Mouse (Mus musculus) spleen, adult 2 months (tissue): ENCODE results near the gene Usp2. TPM values are rescaled to one million over a fixed set of nuclear protein-coding genes. Genes with fewer than 3 reads are reported as not detected.

Source experiments
- DNase-seq, 2 experiments: peaks; one replicate each; pipeline versions ENCODE4 v3.0.0 to v3.0.0-alpha.2; 2012 to 2021; ENCODE audit warnings: low spot score in 2 of 2, low read depth in 1 of 2
- H3K27ac ChIP-seq: fragments of 200-500 bp; 2 replicates; pipeline ENCODE4 v1.5.1; 2012; ENCODE audit warnings: low read length, inconsistent platforms; ENCODE audit not compliant: insufficient read depth
- H3K27me3 ChIP-seq: fragments of 200-500 bp; 2 replicates; pipeline ENCODE4 v1.6.1; 2012; ENCODE audit warnings: mild to moderate bottlenecking, moderate library complexity, low read length, inconsistent platforms; ENCODE audit not compliant: control insufficient read depth, insufficient read depth
- H3K36me3 ChIP-seq: fragments of 200-500 bp; 2 replicates; pipeline ENCODE4 v1.6.1; 2012; ENCODE audit warnings: mild to moderate bottlenecking, low read length, inconsistent platforms; ENCODE audit not compliant: control insufficient read depth, insufficient read depth
- H3K4me1 ChIP-seq: fragments of 200-500 bp; 2 replicates; pipeline ENCODE4 v1.6.1; 2011; ENCODE audit warnings: inconsistent platforms; ENCODE audit not compliant: control insufficient read depth, insufficient read depth, insufficient read length
- H3K4me3 ChIP-seq: fragments of 200-500 bp; 2 replicates; pipeline ENCODE4 v1.5.1; 2011; ENCODE audit warnings: mild to moderate bottlenecking, inconsistent platforms; ENCODE audit not compliant: insufficient read depth, insufficient read length; ENCODE audit errors: extremely low read depth
- CTCF ChIP-seq: fragments of 200-500 bp; IDR thresholded peaks from 2 replicates; pipeline ENCODE4 v1.5.1; 2011; ENCODE audit warnings: mild to moderate bottlenecking, inconsistent platforms; ENCODE audit not compliant: insufficient read depth, insufficient read length, insufficient replicate concordance; ENCODE audit errors: extremely low read depth
- POLR2A ChIP-seq: fragments of 200-500 bp; IDR thresholded peaks from 2 replicates; pipeline ENCODE4 v1.6.1; 2011; ENCODE audit warnings: low read depth, low read length, inconsistent platforms
- WGBS: fragments of 180-500 bp; shearing (Covaris S2); methylation state at CpG from one replicate; pipeline ENCODE4 v1.1.7; 2018; 5-methylcytosine and 5-hydroxymethylcytosine counted together
- polyA plus RNA-seq: library from polyadenylated mRNA; depleted of rRNA; stranded (reverse); fragments of >200 nt; gene quantifications from 2 replicates; pipeline ENCODE4 v1.2.3, GENCODE M21; 2012

The Usp2 gene
- polyA plus RNA-seq, 1 experiment, result 0.65 TPM

DNA sequence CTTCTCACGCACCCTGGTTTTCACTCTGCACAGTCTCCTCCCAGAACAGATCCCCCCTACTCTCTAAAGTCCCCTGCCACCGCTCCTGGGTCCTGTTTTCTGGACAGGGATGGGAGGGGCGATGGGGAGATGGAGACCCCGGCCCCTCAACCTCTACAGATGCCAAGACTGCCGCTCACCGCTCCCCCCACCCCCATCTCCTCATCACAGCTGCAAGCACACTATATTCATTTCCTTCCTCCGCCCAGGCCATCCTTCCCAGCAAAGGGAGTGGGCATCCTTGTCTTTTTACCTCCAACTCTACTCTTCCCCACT lies 64.4 kb downstream of the Usp2 start:
- WGBS, result 44% methylated on average over 7 of the region's 7 CpGs
- DNase-seq, result no peak

DNA sequence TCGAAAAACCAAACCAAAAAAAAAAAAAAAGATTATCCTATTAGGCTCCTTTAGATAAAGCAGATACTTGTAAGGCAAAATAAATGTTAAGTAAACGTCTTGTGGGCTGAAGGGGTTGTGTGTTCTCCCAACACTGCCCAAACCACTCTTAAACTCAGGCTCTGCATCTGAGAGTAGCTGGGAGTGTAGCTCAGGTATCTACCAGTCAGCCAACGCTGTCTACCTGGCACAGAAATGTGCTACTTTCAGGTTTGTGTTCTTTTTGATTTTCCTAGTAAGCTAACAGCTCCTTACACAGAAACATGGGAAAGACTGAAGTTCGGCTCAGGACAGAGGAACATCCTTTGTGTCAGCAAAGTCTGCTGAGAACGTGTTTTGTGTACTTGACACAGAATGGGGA lies 65.4 kb downstream of the Usp2 start:
- no peak overlapping the region for H3K27ac ChIP-seq
- DNase-seq, result no peak
- 77% methylated on average over 5 of the region's 5 CpGs for WGBS
- no peak for TF ChIP-seq CTCF
- peaks cover 17% of the 10 kb centered on the region for H3K4me1 ChIP-seq
- no peak overlapping the region for H3K4me3 ChIP-seq
- no peaks in the 10 kb centered on the region for H3K36me3 ChIP-seq
- H3K27me3 ChIP-seq, result peaks cover 9% of the 10 kb centered on the region

More for the DNA sequence above, 64.4 kb downstream of the Usp2 start:
- TF ChIP-seq CTCF (no peak), POLR2A (no peak)
- Histone ChIP-seq H3K27ac (no peak overlapping the region; the same call in 1 of the 2 replicates), H3K4me3 (no peak overlapping the region), H3K27me3 (peaks cover 9% of the 10 kb centered on the region), H3K4me1 (peaks cover 17% of the 10 kb centered on the region), H3K36me3 (no peaks in the 10 kb centered on the region)

DNA sequence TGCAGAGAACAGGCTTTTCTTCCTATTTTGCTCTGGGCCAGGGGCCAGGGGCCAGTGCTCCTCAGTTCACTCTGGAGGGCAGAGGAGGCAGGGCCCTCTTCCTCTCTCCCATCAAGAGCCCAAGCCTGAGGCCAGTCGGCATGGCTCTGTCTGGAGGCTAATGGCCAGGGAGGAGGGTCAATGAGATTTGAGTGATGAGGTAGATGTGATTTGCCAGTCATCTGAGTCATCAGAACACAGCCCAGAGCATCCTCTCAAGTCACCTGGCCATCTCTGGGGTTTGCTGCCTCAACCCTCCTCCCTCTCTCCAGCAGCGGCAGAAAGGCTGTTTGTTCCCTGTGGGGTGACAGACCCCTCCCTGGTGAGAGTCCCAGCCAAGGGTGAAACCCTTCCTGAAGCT lies 66.5 kb downstream of the Usp2 start:
- no peaks in the 10 kb centered on the region for H3K36me3 ChIP-seq
- 30% methylated on average over 2 of the region's 2 CpGs for WGBS
- peaks cover 9% of the 10 kb centered on the region for H3K27me3 ChIP-seq
- H3K4me3 ChIP-seq, result no peak overlapping the region
- H3K4me1 ChIP-seq, result peaks cover 17% of the 10 kb centered on the region
- no peak for DNase-seq
- TF ChIP-seq CTCF, result no peak
- TF ChIP-seq POLR2A, result no peak
- no peak overlapping the region for H3K27ac ChIP-seq

DNA sequence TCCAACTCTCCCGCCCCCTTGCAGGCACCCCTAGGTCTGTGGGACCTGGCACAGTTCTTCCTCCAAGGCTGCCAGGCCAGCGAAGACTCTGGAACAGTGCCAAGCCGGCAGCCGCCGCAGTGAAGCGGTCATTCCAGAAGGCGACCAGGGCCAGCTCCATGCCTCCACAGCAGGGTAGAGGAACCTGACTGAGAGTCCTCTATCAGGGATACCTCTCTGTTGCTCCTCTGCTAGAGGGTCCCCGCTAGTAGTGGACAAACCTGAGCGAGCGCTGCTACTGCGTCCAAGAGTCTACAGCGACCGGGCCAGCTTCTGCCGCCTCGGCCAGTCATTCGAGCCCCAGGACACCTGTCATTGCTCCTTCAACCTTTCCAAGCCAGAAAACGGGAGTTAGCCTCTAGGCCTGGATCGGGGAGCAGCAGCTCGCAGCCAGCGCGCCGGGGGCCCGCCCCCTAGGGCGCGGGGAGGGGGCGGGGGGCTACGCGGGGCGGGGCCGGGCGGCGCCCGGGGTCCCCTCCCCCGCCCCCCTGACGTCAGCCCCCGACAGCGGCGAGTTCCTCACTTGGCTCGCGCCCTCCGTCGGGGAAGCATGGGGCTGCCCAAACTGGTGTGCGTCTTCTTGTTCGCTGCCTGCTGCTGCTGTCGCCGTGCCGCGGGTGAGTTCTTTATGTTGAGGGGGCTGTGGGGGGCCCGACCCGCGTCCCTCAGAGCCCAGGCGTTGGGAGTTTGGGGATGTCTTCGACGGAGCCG lies 67.5 kb downstream of the Usp2 start, which contains the start of gene Mcam:
Gene Mcam (plus strand): TSS at position 369 of the 750 bp plus-strand sequence.
- WGBS, result 3% methylated on average over 52 of the region's 55 CpGs
- H3K36me3 ChIP-seq, result no peaks in the 10 kb centered on the region
- H3K27ac ChIP-seq, result no peak within 1 kb of the TSS
- TF ChIP-seq CTCF (no peak), POLR2A (no peak)
- H3K4me3 ChIP-seq, result peak within 1 kb of the TSS; percentile 43; the same call in 1 of the 2 replicates
- peaks cover 17% of the 10 kb centered on the region for H3K4me1 ChIP-seq
- DNase-seq, result no peak
- peaks cover 9% of the 10 kb centered on the region for H3K27me3 ChIP-seq

DNA sequence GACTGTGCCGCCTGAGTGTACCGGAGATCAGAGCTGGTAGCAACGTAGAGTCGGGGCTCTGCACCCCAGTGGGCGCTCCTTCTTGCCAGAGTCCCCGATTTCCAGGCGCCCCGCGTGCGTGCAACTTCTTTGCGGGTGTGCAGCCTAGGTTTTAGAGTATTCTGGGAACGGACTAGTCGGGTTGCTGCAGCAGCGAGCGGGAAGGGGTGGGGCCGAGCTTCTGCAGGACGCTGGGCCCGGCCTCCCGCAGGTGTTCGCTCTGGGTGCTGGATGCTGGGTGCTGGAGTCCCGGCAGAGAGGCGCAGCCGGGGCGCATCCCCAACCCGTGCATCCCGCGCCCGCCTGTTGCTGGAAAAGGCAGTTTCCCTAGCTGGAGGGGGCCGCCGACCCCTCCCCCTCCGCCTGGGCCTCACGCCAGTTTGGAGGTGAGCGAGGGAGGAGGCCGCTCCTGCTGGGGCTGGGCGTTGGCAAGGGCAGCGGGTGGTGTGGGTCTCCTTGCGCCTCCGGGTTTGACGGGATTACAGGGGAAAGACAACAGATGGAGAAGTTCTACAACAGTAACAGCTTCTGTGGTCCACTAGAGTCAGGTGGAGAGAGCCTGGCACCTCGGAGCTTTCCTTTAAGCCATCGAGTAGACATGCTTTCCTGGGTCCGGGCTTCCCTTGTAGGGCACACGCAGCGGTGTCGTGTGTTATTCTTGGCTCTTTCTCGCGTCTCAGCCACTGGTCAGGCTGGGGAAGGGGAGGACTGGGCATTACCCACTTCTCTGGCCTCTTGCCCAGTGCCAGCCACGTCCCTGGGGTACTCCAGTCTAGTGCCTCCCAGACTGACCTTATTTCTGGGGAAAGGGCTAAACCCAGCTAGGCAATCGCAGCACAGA lies 68.3 kb downstream of the Usp2 start:
- Histone ChIP-seq H3K4me3 (peak overlapping the region; percentile 43; the same call in 1 of the 2 replicates), H3K27me3 (peaks cover 9% of the 10 kb centered on the region), H3K27ac (no peak overlapping the region), H3K4me1 (peaks cover 12% of the 10 kb centered on the region), H3K36me3 (no peaks in the 10 kb centered on the region)
- TF ChIP-seq POLR2A, result no peak
- TF ChIP-seq CTCF, result no peak
- no peak for DNase-seq
- WGBS, result 5% methylated on average over 48 of the region's 49 CpGs

DNA sequence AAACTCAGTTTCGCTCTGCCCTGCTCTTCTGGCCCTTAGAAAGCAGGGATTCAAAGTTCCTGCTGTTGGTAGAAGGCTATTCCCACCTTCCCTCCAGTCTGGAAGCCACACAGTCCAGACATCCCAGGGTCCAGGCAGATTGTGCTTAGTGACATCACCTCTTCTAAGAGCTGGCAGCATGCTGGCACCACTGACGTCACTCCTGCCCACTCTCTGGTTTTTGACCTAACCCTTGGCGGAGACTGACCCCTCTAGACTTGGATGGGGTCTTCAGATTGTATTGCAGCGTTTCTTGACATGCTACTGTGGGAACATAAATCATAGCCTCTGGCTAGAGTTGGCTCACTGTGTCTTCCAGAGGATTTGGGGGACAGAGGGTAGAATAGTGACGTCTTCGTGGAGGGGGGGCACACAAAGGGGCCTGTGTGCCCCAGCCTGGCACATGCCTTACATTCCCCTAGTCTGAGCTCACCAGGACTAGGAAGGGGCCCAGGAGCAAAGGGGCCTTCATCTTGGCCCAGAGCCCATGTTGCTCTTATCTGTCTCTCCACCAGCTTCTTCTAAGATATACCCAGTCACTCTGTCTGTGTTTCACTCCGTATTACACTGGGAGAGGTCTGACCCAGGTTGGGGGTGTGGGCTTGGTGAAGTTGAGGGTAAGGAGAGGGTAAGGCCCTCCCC lies 69.0 kb downstream of the Usp2 start:
- peaks cover 9% of the 10 kb centered on the region for H3K27me3 ChIP-seq
- H3K27ac ChIP-seq, result no peak overlapping the region
- H3K4me3 ChIP-seq, result no peak overlapping the region
- DNase-seq, result no peak
- 65% methylated on average over 7 of the region's 7 CpGs for WGBS
- no peak for TF ChIP-seq CTCF
- TF ChIP-seq POLR2A, result no peak
- no peaks in the 10 kb centered on the region for H3K36me3 ChIP-seq
- peaks cover 6% of the 10 kb centered on the region; the same call in 1 of the 2 replicates for H3K4me1 ChIP-seq
